Mouse (Mus musculus): ENCODE results near the gene Gm45062. TPM values are rescaled to one million over a fixed set of nuclear protein-coding genes. Genes with fewer than 3 reads are reported as not detected.
A peak's percentile ranks its signal among the peaks of the same experiment; 100 is the strongest.

Gene Gm45062
- total RNA-seq, 2 experiments from 2014 or later = 0.38 TPM; not detected in 1

DNA sequence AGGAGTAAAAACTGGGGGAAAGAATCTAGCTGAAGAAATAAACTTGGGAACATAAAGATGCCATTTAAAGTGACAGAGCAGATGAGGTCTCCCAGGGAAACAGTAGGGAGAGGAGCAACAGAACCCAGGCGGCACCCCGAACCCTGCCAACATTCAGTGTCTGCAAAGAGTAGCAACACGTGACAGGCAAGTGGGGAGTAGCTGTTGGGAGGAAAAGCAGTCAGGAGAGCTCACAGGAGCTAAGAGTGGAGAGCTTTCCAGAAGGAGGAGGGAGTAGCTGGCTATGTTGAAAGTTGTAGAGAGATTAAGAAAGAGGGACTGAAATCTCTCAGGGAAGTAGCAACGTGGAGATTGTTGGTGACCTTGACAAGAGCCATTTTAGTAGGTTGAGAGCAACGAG lies 214.2 kb downstream of the Gm45062 start:
- DNase-seq (ENCODE audit: low spot score) = peak; percentile 11

DNA sequence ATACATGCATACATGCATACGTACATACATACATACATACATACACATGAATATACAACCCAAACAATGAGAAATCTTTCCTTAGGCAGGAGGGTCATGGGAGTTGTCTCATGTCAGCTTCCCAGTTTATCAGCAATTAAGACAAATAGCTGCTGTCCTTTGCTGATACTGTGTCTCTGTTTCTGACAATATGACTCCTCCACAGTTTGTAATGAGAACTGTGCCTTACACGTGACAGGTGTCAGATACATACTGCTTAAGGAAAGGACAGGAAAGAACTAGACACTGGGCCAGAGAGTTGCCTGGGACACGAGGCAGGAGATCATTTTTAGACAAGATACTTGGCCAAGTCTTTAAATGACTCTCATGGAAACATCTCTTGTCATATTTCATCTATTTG lies 215.1 kb downstream of the Gm45062 start:
- DNase-seq (ENCODE audit: low spot score) = no peak

DNA sequence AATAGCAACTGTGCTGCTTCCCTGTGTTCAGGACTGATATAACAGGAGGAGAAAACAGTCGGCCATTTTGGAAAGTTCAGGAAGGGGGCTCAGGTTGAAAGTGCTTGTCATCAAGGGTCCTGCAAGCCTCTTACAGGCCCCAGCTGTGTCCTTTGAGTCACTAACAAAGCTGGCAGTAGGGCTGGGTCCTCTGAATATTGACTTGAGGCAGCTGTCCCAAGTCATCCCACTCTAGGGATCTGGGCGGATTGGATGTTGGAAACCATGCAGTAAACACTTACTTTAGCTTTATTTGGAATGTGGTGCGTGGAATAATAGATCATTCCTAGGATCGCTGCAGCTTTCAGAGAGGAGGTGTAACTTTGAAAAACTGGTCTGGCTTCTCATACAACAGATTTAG lies 215.6 kb downstream of the Gm45062 start:
- DNase-seq (ENCODE audit: low spot score) = no peak

DNA sequence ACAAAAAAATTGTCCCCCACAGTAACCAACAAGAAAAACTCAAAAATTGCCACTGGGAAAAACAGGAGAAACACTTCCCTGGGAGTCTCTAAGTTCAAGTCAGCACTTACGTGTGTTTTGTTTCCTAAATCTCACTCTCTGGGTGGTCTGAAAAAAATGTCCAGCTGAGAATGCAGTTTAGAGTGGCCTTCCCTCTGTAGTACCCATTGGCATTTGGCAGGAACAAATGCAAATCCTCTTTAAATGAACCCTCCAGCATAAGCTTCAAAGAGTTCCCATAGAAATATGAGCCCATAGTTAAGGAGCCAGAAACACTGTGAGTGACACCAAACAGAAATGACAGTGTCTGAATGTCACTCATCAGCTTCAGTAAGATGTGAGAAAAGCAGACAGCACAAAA lies 219.9 kb downstream of the Gm45062 start:
- DNase-seq (ENCODE audit: low spot score) = no peak

DNA sequence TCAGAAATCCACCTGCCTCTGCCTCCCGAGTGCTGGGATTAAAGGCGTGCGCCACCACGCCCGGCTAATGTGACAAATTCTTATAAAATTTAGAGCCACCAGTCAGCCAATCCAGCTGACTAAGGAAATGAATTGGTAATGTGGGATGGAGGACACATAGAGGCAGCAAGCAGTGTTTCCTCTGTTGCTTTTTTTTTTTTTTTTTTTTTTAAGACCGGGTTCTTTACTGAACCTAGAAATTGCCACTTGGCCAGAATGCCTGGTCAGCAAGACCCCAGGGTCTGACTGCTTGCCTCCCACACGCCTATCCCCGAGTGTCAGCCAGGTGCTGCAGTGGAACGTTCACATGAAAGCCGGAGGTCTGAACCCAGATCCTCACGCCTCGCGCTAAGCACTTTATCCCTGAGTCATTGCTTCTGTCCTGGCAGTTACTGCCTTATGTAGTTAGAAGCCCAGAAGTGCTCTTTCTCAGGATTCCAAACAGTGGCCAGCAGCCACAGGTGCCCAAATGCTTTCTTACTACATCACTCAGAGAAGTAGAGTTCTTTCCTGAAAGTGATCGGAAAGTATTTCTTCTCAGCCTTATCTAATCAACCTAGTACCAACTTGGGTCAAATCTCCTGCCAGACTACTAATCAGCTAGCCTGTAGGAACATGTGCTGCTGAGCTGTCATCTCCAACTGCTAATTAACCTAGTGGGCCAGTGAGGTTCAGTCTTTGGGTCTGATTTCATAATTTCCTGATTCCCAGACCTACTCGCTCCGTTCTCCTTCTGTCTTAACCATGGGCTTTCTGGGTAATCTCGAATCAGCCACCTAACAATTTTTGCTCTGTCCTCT lies 225.4 kb downstream of the Gm45062 start:
- no peak for DNase-seq (ENCODE audit: low spot score)

DNA sequence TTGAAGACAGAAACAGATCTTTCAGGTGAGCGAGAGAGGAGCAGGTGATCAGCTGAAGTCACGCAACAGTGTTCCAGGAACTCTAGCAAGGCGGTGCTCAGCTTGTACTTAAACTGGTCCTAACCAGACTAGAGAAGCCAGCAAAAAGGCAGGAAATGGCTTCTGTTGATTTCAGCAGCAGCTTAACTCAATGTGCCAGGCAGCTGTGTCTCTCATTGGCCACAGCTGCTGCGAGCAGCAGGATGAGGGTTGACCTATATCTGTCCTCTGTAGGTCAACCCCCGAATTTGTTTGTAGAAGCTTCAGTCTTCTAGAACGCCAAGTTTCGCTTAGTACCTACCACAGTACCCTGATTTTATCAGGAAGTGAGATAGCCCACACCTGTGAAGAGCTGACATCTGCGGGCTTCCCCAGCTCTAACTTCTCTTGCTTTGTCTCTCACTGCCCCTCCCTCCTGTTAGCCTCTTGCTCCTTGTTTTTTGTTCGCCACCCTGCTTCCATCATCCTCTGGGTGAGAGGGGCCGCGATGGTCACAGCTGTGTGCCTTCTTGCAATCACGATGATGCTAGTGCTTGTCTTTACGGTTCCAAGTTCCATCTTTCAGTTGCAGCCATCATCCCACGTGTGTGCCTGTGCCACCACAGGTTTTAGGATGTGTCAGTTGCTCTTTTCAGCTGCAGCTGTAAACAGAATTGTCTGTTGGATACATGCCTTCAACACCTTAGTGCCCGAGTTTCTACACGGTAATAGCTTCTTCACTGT lies 226.3 kb downstream of the Gm45062 start:
- DNase-seq (ENCODE audit: low spot score) = no peak

DNA sequence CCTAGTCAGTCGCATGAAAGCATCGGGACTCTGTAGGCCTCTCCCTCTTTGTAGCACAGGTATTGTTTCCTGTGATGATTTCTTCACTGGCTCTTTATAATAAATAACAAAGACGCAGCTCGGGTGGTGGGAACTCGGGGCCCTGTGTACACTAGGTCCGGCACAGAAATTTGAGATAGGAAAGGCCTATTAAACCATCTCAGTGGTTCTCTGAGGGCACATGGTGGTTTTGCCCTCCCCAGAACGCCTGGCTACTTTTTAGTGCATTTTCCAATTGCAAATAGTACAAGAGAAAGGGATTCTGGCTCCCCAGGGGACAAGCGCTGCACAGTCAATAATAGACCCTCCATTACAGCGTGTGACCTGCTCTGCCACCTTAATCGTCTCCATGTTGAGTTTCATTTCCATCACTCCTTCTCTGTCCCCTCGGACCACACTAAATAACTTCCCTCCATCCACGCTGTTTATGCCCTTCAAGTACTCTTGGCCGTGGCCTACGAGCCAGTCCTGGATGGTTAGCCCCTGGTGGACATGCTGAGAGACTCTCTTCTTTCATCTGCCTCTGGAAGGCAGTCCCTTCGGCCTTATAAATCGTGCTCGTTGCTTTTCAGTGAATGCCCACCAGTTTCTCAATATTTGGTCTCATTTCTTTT lies 227.3 kb downstream of the Gm45062 start:
- DNase-seq (ENCODE audit: low spot score) = no peak

DNA sequence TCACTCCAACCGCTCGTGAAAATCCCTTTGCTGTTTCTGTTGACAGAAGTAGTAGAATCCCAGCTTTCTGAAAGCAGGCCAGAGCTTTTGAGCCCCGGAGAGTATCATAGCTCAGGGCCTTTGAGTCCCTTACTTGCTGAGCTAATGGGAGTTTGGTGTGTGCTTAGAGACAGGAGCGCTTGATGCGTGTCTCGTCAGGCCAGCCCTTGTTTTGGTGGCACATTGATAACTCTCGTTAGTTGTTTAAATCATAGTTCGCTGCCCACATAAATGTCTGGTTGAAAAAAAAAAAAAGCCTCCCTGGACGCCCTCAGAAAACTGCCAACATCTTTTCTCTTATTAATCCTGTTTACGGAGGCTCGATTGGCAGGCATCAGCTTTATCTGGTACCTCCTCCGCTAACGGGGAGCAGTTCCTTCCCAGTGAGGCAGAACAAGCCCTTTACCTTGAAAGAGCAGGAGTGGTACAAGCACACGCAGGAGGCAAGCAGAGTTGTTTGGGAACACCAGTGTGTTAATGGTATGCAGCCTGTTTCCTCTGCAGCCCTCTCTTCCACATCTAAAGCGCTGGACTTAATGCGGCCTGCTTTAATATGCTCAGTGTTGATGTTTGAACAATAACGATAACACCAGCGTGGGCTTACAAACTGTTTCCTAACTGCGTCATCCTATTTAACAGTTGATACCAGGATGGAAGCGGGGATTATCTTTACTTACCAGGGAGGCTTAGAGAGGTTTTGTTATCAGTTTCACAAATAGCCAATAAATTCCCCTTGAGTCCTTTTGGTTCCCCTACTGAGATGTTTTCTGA lies 228.0 kb downstream of the Gm45062 start:
- no peak for DNase-seq (ENCODE audit: low spot score)

- DNase-seq (ENCODE audit: low spot score) = no peak
These were observed 229.0 kb downstream of the Gm45062 start for GRCm38 (mm10) chr6:8488249-8488648.

DNA sequence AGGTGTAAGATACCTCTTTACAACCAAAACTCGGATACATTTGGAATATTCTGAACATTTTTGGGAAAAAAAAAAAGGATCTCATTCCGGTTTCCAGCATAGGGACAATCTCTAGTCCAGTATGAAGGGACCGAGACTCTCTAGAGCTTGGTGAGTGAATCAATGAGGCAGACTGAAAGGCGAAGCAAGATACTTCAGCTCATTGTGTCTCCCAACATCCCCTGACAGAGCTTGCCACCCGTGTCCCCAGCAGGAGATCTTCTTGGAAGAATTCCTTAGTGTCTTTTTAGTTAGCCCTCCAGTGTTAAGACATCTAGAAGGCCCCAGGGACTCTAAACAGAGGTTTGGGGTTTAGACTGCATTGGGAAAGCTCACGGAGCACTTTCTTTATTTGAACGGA lies 230.0 kb downstream of the Gm45062 start:
- DNase-seq (ENCODE audit: low spot score) = no peak

DNA sequence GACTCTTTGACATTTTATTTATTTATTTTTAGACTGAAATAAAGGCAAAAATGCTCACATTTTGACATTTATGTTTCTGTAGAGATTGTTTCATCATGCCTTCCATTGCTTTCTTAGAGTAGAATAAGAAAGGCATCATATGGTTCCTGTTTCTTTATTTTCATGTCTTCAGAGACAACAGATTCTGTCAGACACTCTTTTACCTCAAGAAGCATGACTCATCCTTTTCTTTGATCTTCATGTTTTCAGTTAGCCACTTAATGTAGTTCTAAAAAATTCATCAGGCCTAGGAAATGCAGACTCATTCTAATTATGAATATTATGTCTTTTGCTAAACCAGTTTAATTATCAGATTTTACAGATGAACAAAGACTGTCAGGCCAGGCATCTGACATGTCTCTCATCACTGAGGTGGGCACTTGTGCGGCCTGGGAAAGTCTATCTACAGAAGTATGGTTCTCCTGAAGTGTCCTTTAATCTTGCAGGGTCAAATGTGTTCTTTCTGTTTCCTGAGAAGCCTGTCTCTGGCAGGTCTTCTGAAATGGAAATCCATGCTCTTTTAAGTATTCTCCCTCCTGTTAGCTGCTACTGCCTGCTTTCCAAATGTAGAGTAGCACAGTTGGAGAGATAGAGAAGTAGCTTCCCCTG lies 230.8 kb downstream of the Gm45062 start:
- DNase-seq (ENCODE audit: low spot score) = no peak

DNA sequence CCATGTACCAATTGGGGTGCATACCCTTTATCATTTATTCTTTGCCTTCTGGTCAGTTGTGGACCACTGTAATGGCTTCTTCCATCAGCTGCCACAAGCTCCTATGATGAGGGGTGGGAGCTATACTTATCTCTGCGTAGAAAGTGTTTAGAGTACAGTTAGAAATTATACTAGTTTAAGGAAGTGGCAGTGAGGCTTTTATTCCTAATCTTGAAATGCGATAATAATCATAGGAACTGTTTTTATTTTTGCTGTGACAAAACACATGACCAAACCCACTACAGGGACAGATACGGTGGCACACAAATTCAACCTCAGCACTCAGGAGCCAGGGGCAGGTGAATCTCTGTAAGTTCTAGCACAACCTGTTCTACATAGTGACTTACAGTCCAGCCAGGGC lies 233.0 kb downstream of the Gm45062 start:
- no peak for DNase-seq (ENCODE audit: low spot score)

DNA sequence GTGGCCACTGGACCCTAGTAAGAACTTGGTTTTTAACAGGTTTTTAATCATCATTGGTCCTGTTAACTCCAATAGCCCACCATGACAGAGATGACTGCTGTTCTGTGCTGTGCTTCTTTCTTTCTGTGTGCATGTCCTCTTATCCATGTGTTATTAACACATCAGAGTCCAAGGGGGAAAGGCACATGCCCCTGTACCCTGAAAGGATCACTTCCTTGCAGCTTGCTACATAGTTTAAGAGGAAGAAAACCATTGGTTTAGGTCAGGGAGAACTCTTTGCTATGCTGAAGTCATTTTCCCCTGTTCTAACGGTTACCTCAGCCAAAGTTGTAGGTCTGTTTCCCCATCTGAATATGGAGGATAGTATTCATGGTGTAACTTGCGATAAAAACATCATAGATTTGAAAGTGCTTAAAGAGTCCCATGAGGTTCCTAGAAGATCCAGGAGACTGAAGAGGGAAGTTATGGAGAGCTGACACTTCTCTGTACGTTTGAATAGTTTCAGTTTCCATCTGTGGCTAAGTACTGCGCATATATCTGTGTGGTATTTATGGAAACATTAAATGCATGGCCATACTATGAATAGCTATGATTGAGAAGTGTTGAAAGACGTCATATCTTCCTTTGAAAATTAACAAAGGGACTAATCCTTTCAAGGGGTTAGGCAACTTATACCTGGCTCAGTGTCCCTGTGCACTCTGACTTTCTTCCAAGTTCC lies 236.0 kb downstream of the Gm45062 start:
- DNase-seq (ENCODE audit: low spot score) = no peak

- no peak for DNase-seq (ENCODE audit: low spot score)
These were observed 236.6 kb downstream of the Gm45062 start for GRCm38 (mm10) chr6:8495827-8496222.

GRCm38 (mm10) chr6:8497234-8497867 lies 238.1 kb downstream of the Gm45062 start:
- DNase-seq (ENCODE audit: low spot score) = no peak

GRCm38 (mm10) chr6:8497868-8498257 lies 238.6 kb downstream of the Gm45062 start:
- no peak for DNase-seq (ENCODE audit: low spot score)

DNA sequence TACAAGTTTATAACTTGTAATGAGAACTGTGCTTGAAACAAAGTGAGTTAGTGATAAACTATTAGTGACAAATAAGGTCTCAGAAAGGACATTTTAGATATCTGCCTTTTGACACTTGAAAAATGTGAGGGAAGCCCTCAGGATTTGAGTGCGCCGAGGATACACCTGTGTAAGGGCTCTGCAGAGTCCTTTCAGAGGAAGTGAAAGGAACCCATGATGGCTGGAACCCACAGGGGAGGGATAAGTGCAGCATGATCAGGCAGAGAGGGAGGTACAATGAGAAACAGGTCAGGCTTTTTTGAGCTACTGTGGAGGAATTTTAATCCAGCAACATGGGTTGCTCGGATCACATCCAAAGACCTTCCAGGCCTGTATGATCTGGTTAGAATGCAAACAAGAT lies 239.7 kb downstream of the Gm45062 start:
- DNase-seq (ENCODE audit: low spot score) = no peak

GRCm38 (mm10) chr6:8503953-8504352 lies 244.7 kb downstream of the Gm45062 start:
- DNase-seq (ENCODE audit: low spot score) = no peak

DNA sequence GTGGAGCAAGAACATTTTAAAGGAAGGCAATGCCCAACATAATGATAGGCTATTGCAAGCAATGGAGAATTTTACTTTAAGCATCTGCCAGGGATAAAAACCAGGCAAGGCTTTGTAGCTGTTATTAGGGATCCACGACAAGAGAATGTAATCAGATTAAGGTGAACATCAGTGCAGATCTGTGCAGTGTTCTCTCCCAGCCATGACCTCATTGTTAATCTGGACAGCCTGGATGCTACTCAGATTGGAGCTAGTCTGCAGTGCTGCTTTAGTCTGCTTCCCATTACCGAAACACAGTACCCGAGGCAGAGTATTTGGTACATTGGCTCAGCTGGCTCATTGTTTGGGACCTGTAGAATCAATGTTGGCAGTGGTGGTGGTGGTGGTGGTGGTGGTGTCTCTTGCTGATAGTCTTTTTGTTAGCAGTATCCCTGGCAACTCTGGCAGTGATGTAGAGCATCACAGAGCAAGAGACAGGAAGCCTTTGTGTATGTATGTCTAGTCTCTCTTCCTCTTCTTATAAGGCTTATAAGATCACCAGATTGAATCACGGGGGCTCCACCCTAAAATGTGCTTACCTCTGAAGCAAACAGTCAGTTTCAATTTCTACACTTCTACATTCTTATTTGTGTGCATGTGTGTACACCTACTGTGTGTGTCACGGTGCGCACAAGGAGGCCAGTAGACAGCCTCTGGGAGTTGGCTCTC lies 245.4 kb downstream of the Gm45062 start:
- DNase-seq (ENCODE audit: low spot score) = no peak

Data from gastrocnemius, adult 18-20 months (tissue).